Mouse (Mus musculus) limb, embryonic 14.5 days (tissue): Measurements from ENCODE around the gene Tas1r3. TPM values are rescaled to one million over a fixed set of nuclear protein-coding genes. Genes with fewer than 3 reads are reported as not detected.

Experiments used
- ATAC-seq: fragments of 200-750 bp; cut with Nextera tagmentation; 2 replicates; pipeline ENCODE4 v1.8.0; 2017; ENCODE audit warnings: low read depth, moderate number of reproducible peaks, moderate TSS enrichment; ENCODE audit not compliant: low FRiP score
- DNase-seq: peaks from one replicate; pipeline ENCODE4 v3.0.0-alpha.2; 2015; ENCODE audit warnings: low spot score
- H3K27ac ChIP-seq: fragments of 300-500 bp; sonication (generic); replicated peaks from 2 replicates; pipeline ENCODE4 v1.5.1; 2014; ENCODE audit warnings: low read depth, mild to moderate bottlenecking, low read length, moderate library complexity, mixed read lengths
- H3K27me3 ChIP-seq: fragments of 300-500 bp; sonication (generic); 2 replicates; pipeline ENCODE4 v1.6.1; 2014; ENCODE audit warnings: low read length, mixed read lengths; ENCODE audit not compliant: control insufficient read depth, insufficient read depth
- H3K36me3 ChIP-seq: fragments of 300-500 bp; sonication (generic); 2 replicates; pipeline ENCODE4 v1.6.1; 2014; ENCODE audit warnings: mild to moderate bottlenecking, low read length, moderate library complexity, mixed read lengths; ENCODE audit not compliant: control insufficient read depth, insufficient read depth
- H3K4me1 ChIP-seq: fragments of 300-500 bp; sonication (generic); 2 replicates; pipeline ENCODE4 v1.6.1; 2014; ENCODE audit warnings: antibody characterized with exemption, low read length, mixed read lengths; ENCODE audit not compliant: control insufficient read depth, insufficient read depth
- H3K4me2 ChIP-seq: fragments of 300-500 bp; sonication (generic); replicated peaks from 2 replicates; pipeline ENCODE4 v1.6.1; 2014; ENCODE audit warnings: low read depth, mild to moderate bottlenecking, low read length, moderate library complexity; ENCODE audit not compliant: severe bottlenecking
- H3K4me3 ChIP-seq: fragments of 300-500 bp; sonication (generic); replicated peaks from 2 replicates; pipeline ENCODE4 v1.5.1; 2014; ENCODE audit warnings: low read length
- H3K9ac ChIP-seq: fragments of 300-500 bp; sonication (generic); 2 replicates; pipeline ENCODE4 v1.6.1; 2014; ENCODE audit warnings: mild to moderate bottlenecking, low read depth, low read length, moderate library complexity; ENCODE audit not compliant: severe bottlenecking
- H3K9me3 ChIP-seq: fragments of 300-500 bp; sonication (generic); 2 replicates; pipeline ENCODE4 v1.6.1; 2016; ENCODE audit warnings: low read length; ENCODE audit not compliant: control insufficient read depth
- POLR2A ChIP-seq: fragments of 200-500 bp; IDR thresholded peaks from 2 replicates; pipeline ENCODE4 v1.8.0; 2012; ENCODE audit warnings: inconsistent platforms, mild to moderate bottlenecking, moderate library complexity, borderline replicate concordance; ENCODE audit not compliant: insufficient read depth, insufficient read length; ENCODE audit errors: extremely low read depth
- WGBS: fragments of 180-500 bp; shearing (Covaris S2); extraction: QIAGEN DNeasy Blood & Tissue Kit; methylation state at CpG from one replicate; pipeline ENCODE4 v1.1.7; 2014; 5-methylcytosine and 5-hydroxymethylcytosine counted together
- polyA plus RNA-seq, 2 experiments: library from polyadenylated mRNA; depleted of rRNA in 1 of 2; stranded (reverse) in 1 of 2; unstranded in 1 of 2; fragments of >200 nt; fragmentation: Nextera tagmentation in 1 of 2; extraction: Ambion mirVana in 1 of 2; gene quantifications; 2 replicates each; pipeline versions ENCODE4 v1.2.1 to v1.2.3; 2012 to 2014

The Tas1r3 gene
- polyA plus RNA-seq, 2 experiments: 0.31 to 0.32 TPM

DNA sequence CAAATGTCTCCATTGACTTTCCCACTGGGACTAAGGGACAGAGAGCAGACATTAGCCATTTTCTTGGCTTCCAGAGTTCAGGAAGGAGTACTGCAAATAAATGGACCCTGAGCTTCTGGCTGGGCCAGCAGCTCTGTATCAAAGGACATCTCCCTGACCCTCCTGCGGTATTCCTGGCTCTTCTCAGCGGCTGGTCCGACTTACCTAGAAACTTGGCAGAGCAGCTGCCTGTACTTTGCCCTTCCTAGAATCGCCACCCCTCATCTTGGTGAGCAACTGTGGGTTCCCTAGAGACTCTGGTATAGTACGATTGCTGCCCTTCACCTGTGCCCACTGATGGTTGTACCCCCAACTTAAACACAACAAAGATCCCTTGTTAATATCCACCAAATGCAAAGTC is 19.9 kb downstream of the Tas1r3 start:
- no peaks in the 10 kb centered on the region for H3K9me3 ChIP-seq
- no peak for TF ChIP-seq POLR2A
- no peak for ATAC-seq
- no peak overlapping the region for H3K4me3 ChIP-seq
- H3K4me2 ChIP-seq: no peak overlapping the region
- H3K27ac ChIP-seq: no peak overlapping the region
- 94% methylated on average over 5 of the region's 5 CpGs for WGBS
- peaks cover 21% of the 10 kb centered on the region for H3K36me3 ChIP-seq
- no peak overlapping the region for H3K9ac ChIP-seq
- no peaks in the 10 kb centered on the region for H3K27me3 ChIP-seq
- peaks cover 28% of the 10 kb centered on the region for H3K4me1 ChIP-seq
- DNase-seq: no peak

DNA sequence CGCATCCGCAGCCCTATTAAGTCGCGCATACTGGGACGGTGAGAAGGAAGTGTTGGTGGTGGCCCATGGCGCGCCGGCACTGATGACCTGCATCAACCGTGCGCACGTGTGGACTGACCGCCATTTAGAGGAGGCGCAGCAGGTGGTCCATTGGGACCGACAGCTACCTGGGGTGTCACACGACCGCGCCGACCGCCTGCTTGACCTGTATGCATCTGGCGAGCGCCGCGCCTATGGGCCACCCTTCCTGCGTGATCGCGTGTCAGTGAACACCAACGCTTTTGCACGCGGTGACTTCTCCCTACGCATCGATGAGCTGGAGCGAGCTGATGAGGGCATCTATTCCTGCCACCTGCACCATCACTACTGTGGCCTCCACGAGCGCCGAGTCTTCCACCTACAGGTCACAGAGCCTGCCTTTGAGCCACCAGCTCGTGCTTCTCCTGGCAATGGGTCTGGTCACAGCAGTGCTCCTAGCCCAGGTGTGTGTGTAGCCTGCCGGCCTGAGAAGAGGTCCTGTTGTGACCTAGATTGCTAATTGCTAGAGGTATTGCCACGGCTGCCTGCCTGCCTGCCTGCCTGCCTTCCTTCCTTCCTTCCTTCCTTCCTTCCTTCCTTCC is 21.4 kb downstream of the Tas1r3 start:
- Histone ChIP-seq H3K9me3 (no peaks in the 10 kb centered on the region), H3K4me1 (peaks cover 24% of the 10 kb centered on the region), H3K36me3 (peaks cover 21% of the 10 kb centered on the region), H3K27ac (no peak overlapping the region), H3K4me2 (peak overlapping the region; percentile 68), H3K4me3 (no peak overlapping the region), H3K9ac (no peak overlapping the region), H3K27me3 (no peaks in the 10 kb centered on the region)
- DNase-seq (no peak), ATAC-seq (no peak)
- 48% methylated on average over 38 of the region's 38 CpGs for WGBS
- TF ChIP-seq POLR2A: no peak

DNA sequence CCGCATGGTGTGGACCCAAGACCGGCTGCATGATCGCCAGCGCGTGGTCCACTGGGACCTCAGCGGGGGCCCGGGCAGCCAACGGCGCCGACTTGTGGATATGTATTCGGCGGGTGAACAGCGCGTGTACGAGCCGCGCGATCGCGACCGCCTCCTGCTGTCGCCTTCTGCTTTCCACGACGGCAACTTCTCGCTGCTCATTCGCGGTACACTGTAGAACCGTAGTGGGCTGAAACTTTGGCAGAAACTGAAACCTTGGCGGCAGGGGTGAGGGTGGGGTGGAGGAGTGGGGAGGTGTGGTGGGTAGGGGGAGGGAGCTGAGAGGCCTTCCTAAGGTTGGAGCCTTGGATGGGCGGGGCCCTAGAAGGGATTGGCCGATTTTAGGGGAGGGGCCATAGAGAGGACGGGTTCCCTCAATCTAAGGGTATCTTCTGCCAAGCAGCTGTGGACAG is 22.1 kb downstream of the Tas1r3 start:
- DNase-seq (peak; percentile 79), ATAC-seq (peak; percentile 50)
- peak overlapping the region; percentile 76 for H3K27ac ChIP-seq
- H3K27me3 ChIP-seq: no peaks in the 10 kb centered on the region
- WGBS: 0% methylated on average over 32 of the region's 32 CpGs
- peak overlapping the region; percentile 48 for H3K4me3 ChIP-seq
- no peaks in the 10 kb centered on the region for H3K9me3 ChIP-seq
- TF ChIP-seq POLR2A: no peak
- peak overlapping the region; percentile 62 for H3K9ac ChIP-seq
- H3K4me2 ChIP-seq: peak overlapping the region; percentile 68
- peaks cover 21% of the 10 kb centered on the region for H3K36me3 ChIP-seq
- peaks cover 24% of the 10 kb centered on the region for H3K4me1 ChIP-seq

DNA sequence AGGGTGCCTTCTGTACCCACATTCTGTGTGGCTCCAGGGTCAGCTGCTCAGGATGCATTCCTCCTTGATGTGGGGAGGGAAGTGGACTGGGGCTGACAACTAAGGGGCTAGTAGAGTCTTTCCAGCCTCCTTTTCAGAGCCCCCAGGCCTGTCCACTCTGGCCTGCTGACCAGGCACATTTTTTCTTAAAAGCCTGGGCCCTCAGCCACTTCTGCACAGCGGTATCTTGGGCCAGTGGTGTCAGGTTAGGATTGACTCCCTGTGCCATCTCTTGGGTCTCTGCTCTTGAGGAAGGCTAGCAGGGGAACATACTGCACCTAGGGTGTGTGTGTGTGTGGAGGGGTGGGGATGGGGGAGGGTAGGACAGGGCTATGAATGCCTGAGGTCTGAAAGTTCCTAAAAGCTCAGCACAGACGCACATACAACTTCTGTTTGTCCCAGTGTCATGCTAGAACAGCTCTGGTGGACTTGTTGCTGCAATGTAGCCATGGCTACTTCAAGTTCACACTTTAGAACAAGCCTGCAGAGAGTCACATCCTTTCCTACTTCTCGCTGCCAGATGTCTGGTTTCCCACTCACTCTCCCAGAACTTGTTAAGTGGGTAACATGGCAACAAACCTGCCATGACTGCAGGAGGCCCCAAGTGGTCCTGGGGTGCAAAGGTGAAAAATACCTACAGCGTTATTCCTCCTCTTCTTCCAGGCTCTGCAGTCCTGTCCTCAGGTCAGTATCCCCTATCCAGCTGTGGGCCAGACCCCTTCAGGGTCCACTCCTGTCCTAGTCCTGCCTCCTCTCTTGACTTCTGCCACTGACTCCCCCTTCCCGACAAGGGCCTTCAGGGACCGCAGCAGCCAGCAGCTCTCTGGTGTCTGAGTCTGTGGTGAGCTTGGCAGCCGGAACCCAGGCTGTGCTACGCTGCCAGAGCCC is 22.8 kb downstream of the Tas1r3 start:
- Histone ChIP-seq H3K4me1 (peaks cover 24% of the 10 kb centered on the region), H3K4me3 (peak overlapping the region; percentile 48), H3K27me3 (no peaks in the 10 kb centered on the region), H3K9me3 (no peaks in the 10 kb centered on the region), H3K4me2 (peak overlapping the region; percentile 68), H3K27ac (peak overlapping the region; percentile 76), H3K9ac (peak overlapping the region; percentile 62), H3K36me3 (peaks cover 21% of the 10 kb centered on the region)
- no peak for TF ChIP-seq POLR2A
- DNase-seq (no peak), ATAC-seq (peak; percentile 5; the same call in 1 of the 2 replicates)
- WGBS: 4% methylated on average over 8 of the region's 8 CpGs

DNA sequence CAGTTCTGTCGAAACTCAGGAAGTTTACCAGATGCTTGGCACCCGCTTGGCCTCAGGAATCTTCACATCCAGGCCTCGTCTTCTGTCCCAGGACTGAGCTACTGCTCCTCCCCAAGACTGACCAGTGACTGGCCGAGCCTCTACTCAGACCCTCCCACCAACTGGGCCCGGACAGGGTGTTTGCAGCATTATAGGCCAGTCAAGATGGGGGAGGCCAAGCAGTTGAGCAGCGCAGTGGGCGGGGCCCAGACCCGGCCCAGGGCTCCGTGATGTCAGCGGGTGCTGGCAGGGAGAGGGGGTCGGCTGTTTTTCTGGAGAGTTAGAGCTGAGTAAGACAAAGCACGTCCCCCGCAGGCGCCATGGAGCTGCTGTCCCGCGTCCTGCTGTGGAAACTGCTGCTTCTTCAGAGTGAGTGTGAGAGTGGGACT is 23.7 kb downstream of the Tas1r3 start, which contains the start of gene Mxra8:
Gene Mxra8, plus strand, starts transcription at position 198 of the 428 bp plus-strand sequence.
- WGBS: 4% methylated on average over 16 of the region's 16 CpGs
- 0 out of 2 replicates have a peak, but pooled peaks have one; percentile 27 for TF ChIP-seq POLR2A
- Histone ChIP-seq H3K36me3 (peaks cover 21% of the 10 kb centered on the region), H3K4me3 (peak within 1 kb of the TSS; percentile 48), H3K27me3 (no peaks in the 10 kb centered on the region), H3K9ac (peak within 1 kb of the TSS; percentile 62), H3K4me2 (peak within 1 kb of the TSS; percentile 68), H3K9me3 (no peaks in the 10 kb centered on the region), H3K4me1 (peaks cover 24% of the 10 kb centered on the region), H3K27ac (peak within 1 kb of the TSS; percentile 76)
- DNase-seq (peak; percentile 82), ATAC-seq (peak; percentile 82)
